Mouse (Mus musculus) midbrain, embryonic 11.5 days (tissue): ENCODE data around the gene Prpf18. TPM values are rescaled to one million over a fixed set of nuclear protein-coding genes. Genes with fewer than 3 reads are reported as not detected.

Experiments used
- ATAC-seq: fragments of 200-750 bp; cut with Nextera tagmentation; 2 replicates; pipeline ENCODE4 v1.8.0; 2017; ENCODE audit warnings: moderate TSS enrichment, moderate library complexity; ENCODE audit not compliant: low FRiP score
- DNase-seq: peaks from one replicate; pipeline ENCODE4 v3.0.0; 2015; ENCODE audit warnings: low spot score; ENCODE audit errors: missing footprints
- H3K27ac ChIP-seq: fragments of 300-500 bp; sonication (generic); 2 replicates; pipeline ENCODE4 v1.5.1; 2014; ENCODE audit warnings: low read depth, low read length
- H3K27me3 ChIP-seq: fragments of 300-500 bp; sonication (generic); 2 replicates; pipeline ENCODE4 v1.6.1; 2014; ENCODE audit warnings: mild to moderate bottlenecking, low read length, moderate library complexity, mixed read lengths; ENCODE audit not compliant: control insufficient read depth, insufficient read depth
- H3K36me3 ChIP-seq: fragments of 300-500 bp; sonication (generic); 2 replicates; pipeline ENCODE4 v1.6.1; 2014; ENCODE audit warnings: mild to moderate bottlenecking, low read length, moderate library complexity, mixed read lengths; ENCODE audit not compliant: control insufficient read depth, insufficient read depth
- H3K4me1 ChIP-seq: fragments of 300-500 bp; sonication (generic); 2 replicates; pipeline ENCODE4 v1.6.1; 2014; ENCODE audit warnings: low read length; ENCODE audit not compliant: control insufficient read depth, insufficient read depth
- H3K4me2 ChIP-seq: fragments of 300-500 bp; sonication (generic); 2 replicates; pipeline ENCODE4 v1.6.1; 2014; ENCODE audit warnings: mild to moderate bottlenecking, moderate library complexity
- H3K4me3 ChIP-seq: fragments of 300-500 bp; sonication (generic); 2 replicates; pipeline ENCODE4 v1.5.1; 2014; ENCODE audit warnings: low read depth, low read length
- H3K9ac ChIP-seq: fragments of 300-500 bp; sonication (generic); 2 replicates; pipeline ENCODE4 v1.6.1; 2014; ENCODE audit warnings: low read length
- H3K9me3 ChIP-seq: fragments of 300-500 bp; sonication (generic); 2 replicates; pipeline ENCODE4 v1.6.1; 2016; ENCODE audit warnings: low read length; ENCODE audit not compliant: control insufficient read depth
- WGBS: fragments of 180-500 bp; shearing (Covaris S2); extraction: QIAGEN DNeasy Blood & Tissue Kit; methylation state at CpG from one replicate; pipeline ENCODE4 v1.1.7; 2014; 5-methylcytosine and 5-hydroxymethylcytosine counted together
- polyA plus RNA-seq: library from polyadenylated mRNA; unstranded; fragments of >200 nt; fragmentation: Nextera tagmentation; extraction: Ambion mirVana; gene quantifications from 2 replicates; pipeline ENCODE4 v1.2.1, GENCODE M21; 2014

The Prpf18 gene
- polyA plus RNA-seq, 1 experiment from 2014 or later = 44.4 TPM

- no peak for ATAC-seq
- no peak overlapping the region for H3K9ac ChIP-seq
- DNase-seq = no peak
- WGBS = 84% methylated on average over 5 of the region's 5 CpGs
- H3K4me1 ChIP-seq = no peaks in the 10 kb centered on the region
- H3K4me3 ChIP-seq = no peak overlapping the region
- H3K27ac ChIP-seq = no peak overlapping the region
- H3K9me3 ChIP-seq = no peaks in the 10 kb centered on the region
- H3K27me3 ChIP-seq = no peaks in the 10 kb centered on the region
- H3K4me2 ChIP-seq = no peak overlapping the region
- peaks cover 23% of the 10 kb centered on the region for H3K36me3 ChIP-seq
These were observed 77.7 kb downstream of the Prpf18 start for GRCm38 (mm10) chr2:4574251-4574650.

- WGBS = 84% methylated on average over 4 of the region's 4 CpGs
- no peak for ATAC-seq
These were observed 78.5 kb downstream of the Prpf18 start for GRCm38 (mm10) chr2:4573386-4573785.

GRCm38 (mm10) chr2:4572498-4573263, 79.2 kb downstream of the Prpf18 start:
- no peak overlapping the region for H3K4me2 ChIP-seq
- no peaks in the 10 kb centered on the region for H3K4me1 ChIP-seq
- H3K9me3 ChIP-seq = no peaks in the 10 kb centered on the region
- H3K36me3 ChIP-seq = peaks cover 18% of the 10 kb centered on the region
- H3K4me3 ChIP-seq = no peak overlapping the region
- no peak overlapping the region for H3K9ac ChIP-seq
- no peak overlapping the region for H3K27ac ChIP-seq
- no peak for ATAC-seq
- 91% methylated on average over 7 of the region's 7 CpGs for WGBS
- DNase-seq = no peak
- no peaks in the 10 kb centered on the region for H3K27me3 ChIP-seq

More at GRCm38 (mm10) chr2:4573386-4573785, 78.5 kb downstream of the Prpf18 start:
- H3K4me1 ChIP-seq = no peaks in the 10 kb centered on the region
- no peak overlapping the region for H3K9ac ChIP-seq
- H3K27me3 ChIP-seq = no peaks in the 10 kb centered on the region
- H3K36me3 ChIP-seq = peaks cover 18% of the 10 kb centered on the region
- H3K9me3 ChIP-seq = no peaks in the 10 kb centered on the region
- H3K27ac ChIP-seq = no peak overlapping the region
- DNase-seq = no peak
- no peak overlapping the region for H3K4me3 ChIP-seq
- no peak overlapping the region for H3K4me2 ChIP-seq

Other genes starting within 250 kb of the Prpf18 start
- 5.8 and 7.0 TPM in 2 replicates for gene Bend7, start 65.7 kb upstream of the Prpf18 start, polyA plus RNA-seq
- gene Sephs1, start 229.5 kb upstream of the Prpf18 start, polyA plus RNA-seq = 134 and 140 TPM in 2 replicates